Mouse (Mus musculus) right cerebral cortex, adult 18-20 months (tissue): ENCODE data around the gene 1700003F12Rik.

Experiments
- DNase-seq: peaks from one replicate; pipeline ENCODE4 v3.0.0; 2022; ENCODE audit warnings: mixed read lengths

Gene 1700003F12Rik

DNA sequence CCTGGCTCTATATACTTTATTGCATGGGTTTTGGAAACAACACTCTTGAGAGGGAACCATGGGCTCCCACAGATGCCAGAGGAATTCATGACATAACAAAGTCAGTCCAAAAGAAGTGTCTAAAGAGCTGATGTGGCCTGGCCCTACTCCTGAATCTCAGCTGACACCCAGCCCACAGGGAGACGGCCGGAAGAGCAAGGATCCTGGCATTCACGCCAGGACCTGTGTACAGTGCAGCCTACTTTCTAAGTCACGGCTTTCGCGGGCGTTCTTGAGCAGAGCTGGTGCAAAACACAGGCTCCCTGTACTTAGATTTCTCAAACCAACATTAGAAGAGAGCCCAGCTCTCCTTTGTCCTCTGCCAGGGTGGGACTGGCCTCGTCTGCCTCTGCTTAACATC is 33.7 kb downstream of the 1700003F12Rik start:
- no peak for DNase-seq

DNA sequence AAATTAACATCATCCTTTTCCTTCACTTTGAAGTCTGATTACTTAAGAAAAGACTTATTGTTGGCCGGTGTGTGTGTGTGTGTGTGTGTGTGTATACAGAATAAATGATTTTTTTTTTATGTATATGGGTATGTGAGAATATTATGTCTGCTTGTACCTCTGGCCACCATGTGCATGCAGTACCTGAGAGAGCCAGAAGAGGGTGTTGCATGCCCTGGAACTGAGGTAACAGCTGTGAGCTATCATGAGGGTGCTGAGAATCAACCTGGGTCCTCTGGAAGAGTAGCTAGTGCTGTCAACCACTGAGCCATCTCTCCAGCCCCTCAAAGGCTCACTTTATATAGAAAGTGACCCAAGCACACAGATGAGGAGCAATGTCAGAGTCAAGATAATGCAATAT is 34.5 kb downstream of the 1700003F12Rik start:
- DNase-seq: no peak

DNA sequence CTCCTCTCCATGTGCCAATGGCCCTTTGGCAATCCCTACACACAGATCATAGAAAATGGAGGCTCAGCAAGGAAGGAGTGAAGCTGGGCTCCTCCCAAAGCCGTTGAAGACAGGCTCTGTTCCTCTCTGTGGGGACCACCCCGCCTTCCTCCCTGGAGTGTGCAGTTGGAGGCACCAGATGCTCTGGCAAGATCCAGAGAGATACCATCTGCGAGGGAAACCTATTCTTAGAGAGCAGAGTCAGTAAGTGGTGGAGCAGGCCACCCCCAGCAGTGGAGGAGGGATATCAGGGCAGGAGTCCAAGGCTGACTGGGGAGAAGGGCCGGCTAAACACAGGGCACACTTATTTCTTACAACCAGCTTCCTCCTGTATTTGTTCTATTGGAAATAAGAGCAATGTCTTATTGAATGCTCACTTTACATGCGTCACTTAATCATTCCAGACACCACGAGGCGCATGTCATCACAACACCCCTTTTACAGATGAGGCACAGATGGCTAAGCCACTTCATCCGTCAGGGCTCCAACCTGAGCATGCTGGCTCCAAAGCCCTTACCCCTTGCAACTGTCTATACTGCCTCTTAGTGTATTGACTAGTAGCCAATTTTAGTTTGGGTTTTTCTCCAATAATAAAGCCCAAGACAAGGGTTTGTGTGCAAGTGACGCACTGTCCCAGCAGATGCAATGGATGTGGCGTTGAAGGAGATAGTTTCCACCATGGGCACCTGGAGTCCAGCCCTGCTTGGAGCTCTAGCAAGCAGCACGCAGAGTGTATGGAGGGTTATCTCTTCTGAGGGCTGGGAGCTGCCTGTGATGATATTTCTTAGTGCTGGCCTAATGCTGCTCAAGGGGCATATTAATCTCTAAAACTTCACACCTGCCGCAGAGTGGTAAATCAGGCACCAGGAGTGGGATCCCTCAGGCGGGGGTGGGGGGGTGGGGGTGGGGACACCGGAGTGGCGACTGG is 37.3 kb downstream of the 1700003F12Rik start:
- peak; percentile 95 for DNase-seq

DNA sequence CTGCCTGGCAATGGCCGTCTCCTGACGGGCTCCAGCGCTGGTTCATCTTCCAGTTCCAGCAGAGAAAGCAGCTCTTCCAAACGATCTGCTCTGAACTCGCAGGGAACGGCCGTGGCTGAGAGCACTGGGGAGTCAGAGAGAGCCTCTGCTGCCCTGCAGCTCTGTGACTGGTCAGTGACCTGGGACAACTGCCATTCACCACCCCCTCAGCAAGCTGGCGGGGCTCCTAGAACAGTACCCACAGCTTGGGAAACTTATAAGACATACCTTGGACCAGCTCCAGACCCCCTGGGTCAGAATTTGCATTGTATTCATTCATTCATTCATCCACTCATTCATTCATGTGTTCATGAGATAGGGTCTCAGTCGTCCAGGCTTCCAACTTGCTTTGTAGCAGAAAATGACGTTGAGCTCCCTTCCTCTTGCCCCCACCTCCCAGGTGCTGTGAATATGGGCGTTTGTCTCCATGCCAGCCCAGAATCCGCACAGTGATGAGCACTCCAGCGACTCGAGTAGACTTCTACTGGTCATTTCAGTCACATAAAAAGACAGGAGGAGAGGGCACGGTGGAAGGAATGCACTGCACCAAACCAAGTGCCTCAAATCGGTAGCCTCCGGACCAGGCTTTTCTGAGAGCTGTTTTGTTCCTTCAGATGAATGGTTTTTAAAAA is 38.2 kb downstream of the 1700003F12Rik start:
- DNase-seq: no peak

DNA sequence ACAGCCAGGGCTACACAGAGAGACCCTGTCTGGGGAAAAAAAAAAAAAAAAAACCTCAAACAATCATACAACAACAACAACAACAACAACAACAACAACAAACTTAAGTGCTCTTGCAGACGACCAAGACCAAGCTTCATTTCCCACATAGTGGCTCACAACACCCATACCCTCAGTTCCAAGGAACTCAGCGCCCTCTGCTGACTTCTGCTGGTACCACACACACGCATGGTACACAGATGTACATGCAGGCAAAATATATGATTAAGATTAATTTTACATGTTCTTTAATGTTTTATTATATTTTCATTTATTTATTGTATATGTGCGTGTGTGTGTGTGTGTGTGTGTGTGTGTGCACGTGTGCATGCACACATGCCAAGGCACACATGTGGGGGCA is 39.5 kb downstream of the 1700003F12Rik start:
- no peak for DNase-seq

DNA sequence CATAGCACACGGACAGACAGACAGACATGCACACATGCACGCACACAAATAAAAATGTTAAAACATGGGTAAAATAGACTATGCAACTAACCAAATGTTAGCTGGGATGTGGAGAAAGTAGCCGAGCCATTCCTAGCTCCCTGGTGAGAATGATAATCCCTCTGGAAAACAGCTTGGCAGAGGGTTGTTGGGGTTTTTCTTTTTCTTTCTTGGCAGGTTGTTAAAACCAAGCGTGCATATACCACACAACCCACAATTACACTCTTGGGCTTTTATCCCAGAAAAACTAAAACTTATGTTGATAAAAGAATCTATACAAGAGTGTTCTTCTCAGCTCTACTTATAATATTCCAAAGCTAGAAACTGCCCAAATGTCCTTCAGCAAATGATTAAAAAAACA is 42.2 kb downstream of the 1700003F12Rik start:
- peak; percentile 28 for DNase-seq

DNA sequence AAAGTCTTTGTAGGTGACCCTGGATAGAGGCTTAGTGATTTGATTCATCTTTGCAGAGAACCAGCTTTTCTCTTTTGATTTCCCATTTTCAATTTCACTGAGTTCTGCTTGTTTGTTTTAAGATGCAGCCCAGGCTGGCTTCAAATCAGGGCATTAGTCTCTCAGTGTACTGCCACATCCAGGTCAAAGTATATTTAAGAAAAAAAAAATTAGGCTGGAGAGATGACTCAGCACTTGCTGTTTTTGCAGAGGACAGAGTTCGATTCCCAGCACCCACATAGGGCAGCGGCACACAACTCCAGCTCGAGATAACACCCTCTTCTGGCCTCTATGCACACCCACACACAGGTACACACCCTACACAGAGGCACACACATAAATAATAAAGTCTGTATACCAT is 44.4 kb downstream of the 1700003F12Rik start:
- no peak for DNase-seq

DNA sequence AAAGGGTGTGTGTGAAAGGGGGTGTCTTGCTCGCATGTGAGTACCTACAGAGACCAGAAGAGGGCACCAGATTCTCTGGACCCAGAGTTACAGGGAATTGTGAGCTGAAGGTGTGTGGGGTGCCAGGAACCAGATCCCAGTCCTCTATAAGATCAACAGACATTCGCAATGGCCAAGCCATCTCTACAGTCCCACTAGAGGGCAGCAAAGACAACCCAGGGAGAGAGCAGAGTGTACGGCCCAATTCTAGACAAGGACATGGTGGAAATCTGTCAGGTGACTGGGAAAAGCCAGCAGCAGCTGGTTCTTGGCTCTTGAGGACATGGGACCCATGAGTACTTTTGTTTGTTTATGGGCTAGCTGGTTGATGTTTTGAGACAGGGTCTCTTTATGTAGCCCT is 46.1 kb downstream of the 1700003F12Rik start:
- no peak for DNase-seq

DNA sequence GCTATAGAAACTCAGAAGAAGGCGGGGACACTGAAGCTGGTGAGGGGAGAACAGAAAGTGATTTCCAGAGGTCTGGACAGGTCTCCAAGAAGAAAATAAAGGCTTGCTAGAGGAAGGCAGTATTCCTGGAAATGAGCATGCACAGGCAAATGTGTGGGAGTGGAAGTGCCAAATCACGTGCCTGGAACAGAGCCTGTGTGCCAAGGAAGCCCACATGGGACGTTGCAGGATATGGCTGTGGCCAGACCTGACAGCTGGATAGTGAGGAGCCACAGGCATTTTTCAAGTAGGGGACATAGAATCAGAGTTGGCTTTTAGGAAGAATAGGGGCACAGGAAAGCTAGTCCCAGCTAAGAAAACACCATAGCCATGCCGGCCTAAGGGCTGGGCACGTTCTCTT is 48.9 kb downstream of the 1700003F12Rik start:
- peak; percentile 38 for DNase-seq

DNA sequence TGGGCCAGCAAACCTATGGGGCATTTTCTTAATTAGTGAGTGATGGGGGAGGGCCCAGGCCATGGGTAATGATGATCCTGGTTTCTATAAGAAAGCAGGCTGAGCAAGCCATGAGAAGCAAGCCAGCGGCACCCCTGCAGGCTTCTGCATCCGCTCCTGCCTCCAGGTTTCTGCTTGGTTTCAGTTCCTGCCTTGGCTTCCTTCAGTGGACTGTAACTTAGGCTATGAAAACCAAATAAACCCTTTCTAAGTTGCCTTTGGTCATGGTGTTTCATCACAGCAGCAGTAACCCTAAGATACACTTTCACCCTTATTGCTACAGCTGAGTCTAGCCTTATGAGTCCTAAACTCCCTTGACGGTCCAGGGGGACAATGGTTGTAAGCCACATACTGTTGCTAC is 50.5 kb downstream of the 1700003F12Rik start:
- no peak for DNase-seq
